8 mouse cellular contexts compared by ENCODE assay signal in genomic region chr19:22631316-22631715, GRCm38 (mm10).
DNase-seq lines count a peak whose midpoint lies in the region; ATAC-seq and TF ChIP-seq lines count a peak whose summit lies in the region.
"Had no signal": no experiment of that assay in that cellular context is flagged by ENCODE, and none has a peak within 500 bp of the region (broad histone marks: within the 10 kb centered on the region; RNA-seq: fewer than 3 reads in every experiment).

No protein-coding gene starts in this region.

- H3K9me3 ChIP-seq in lung, postnatal 0 days (ENCODE audit: low read length) = no peaks in the 10 kb centered on the region
- H3K9me3 ChIP-seq: neural tube, embryonic 13.5 days had no signal

- H3K4me1 ChIP-seq in lung, postnatal 0 days (ENCODE audit: insufficient read depth, low read depth, low read length) = no peaks in the 10 kb centered on the region
- H3K4me1 ChIP-seq: neural tube, embryonic 13.5 days had no signal

- no peak overlapping the region for H3K4me2 ChIP-seq in lung, postnatal 0 days (replicated peaks; ENCODE audit: low read depth, low read length)
- H3K4me2 ChIP-seq: neural tube, embryonic 13.5 days had no signal

- H3K9ac ChIP-seq in lung, postnatal 0 days (replicated peaks; ENCODE audit: low read depth) = no peak overlapping the region
- H3K9ac ChIP-seq: neural tube, embryonic 13.5 days had no signal

- H3K36me3 ChIP-seq in lung, postnatal 0 days (ENCODE audit: insufficient read depth, low read length) = no peaks in the 10 kb centered on the region
- H3K36me3 ChIP-seq: neural tube, embryonic 13.5 days had no signal

- H3K4me3 ChIP-seq in lung, postnatal 0 days (ENCODE audit: low read depth, low read length) = no peak overlapping the region
- H3K4me3 ChIP-seq: neural tube, embryonic 13.5 days had no signal

- no peak overlapping the region for H3K27ac ChIP-seq in lung, postnatal 0 days (ENCODE audit: low read length)
- H3K27ac ChIP-seq: neural tube, embryonic 13.5 days had no signal

- TF ChIP-seq EP300 in lung, postnatal 0 days (IDR thresholded peaks at IDR 0.05) = no peak

- H3K27me3 ChIP-seq in lung, postnatal 0 days (replicated peaks; ENCODE audit: insufficient read depth, low read length) = no peaks in the 10 kb centered on the region
- H3K27me3 ChIP-seq: neural tube, embryonic 13.5 days had no signal

- peak; percentile 39 for DNase-seq in lung, postnatal 0 days (ENCODE audit: low spot score)
- DNase-seq in lung, adult 18-20 months = no peak
- peak; percentile 55 for DNase-seq in cerebellum, adult 8-10 months
- DNase-seq in frontal cortex, adult 2 months (ENCODE audit: extremely low spot score in 1 of 2, low spot score in 1 of 2) = peak; percentile 11 to 73
- peak; percentile 36 to 54 for DNase-seq in left cerebral cortex, adult 18-20 months (ENCODE audit: low spot score in 2 of 2)
- no peak for DNase-seq in urinary bladder, postnatal 10 days (ENCODE audit: low spot score)

- peak; percentile 73 for TF ChIP-seq CTCF in lung, postnatal 0 days (IDR thresholded peaks at IDR 0.05)

- WGBS in lung, postnatal 0 days = 69% methylated on average over 6 of the region's 6 CpGs

- ATAC-seq in lung, postnatal 0 days = no peak
- ATAC-seq in erythroid progenitor cell, adult 5-6 weeks (replicated peaks; ENCODE audit: low FRiP score, poor library complexity, severe bottlenecking) = no peak

Comparison
In these comparisons a context has a peak if more than half of its experiments do, and no peak if none do; other contexts are left out.
1. DNase-seq: peak in lung, postnatal 0 days (single experiment), cerebellum, adult 8-10 months (single experiment), frontal cortex, adult 2 months (2 of 2) and left cerebral cortex, adult 18-20 months (2 of 2); none in lung, adult 18-20 months (0 of 2) and urinary bladder, postnatal 10 days (single experiment).